Mouse (Mus musculus) olfactory bulb, adult 2 months (tissue): ENCODE data around the gene Evi5.

ENCODE experiments used
- CTCF ChIP-seq: fragments of 200-500 bp; IDR thresholded peaks from 2 replicates; pipeline ENCODE4 v1.5.1; 2012; ENCODE audit warnings: low read depth, mild to moderate bottlenecking, low read length, moderate library complexity; ENCODE audit not compliant: insufficient read depth
- POLR2A ChIP-seq: fragments of 200-500 bp; IDR thresholded peaks from 2 replicates; pipeline ENCODE4 v1.6.1; 2012; ENCODE audit warnings: mild to moderate bottlenecking, low read depth, low read length, moderate library complexity; ENCODE audit not compliant: insufficient read depth

DNA sequence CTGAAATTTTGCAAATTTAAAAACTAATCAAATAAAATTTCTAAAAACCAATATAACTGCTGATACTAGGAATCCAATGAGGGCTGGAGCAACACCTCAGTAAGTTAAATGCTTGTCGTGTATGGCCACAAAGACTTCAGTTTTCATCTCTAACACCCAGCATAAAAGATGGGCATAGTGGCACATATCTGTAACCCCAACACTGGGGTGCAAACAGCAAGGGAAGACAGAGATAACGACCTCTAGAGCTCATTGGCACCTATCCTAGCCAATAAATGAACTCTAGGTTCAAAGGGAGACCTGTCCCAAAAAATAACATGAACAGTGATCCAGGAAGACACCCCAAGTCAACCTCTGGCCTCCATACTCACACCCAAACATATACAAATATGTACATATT, 82.9 kb downstream of the Evi5 start:
- TF ChIP-seq CTCF (no peak), POLR2A (no peak)
